Mouse (Mus musculus): ENCODE results near the gene 1810062G17Rik.

Gene 1810062G17Rik

DNA sequence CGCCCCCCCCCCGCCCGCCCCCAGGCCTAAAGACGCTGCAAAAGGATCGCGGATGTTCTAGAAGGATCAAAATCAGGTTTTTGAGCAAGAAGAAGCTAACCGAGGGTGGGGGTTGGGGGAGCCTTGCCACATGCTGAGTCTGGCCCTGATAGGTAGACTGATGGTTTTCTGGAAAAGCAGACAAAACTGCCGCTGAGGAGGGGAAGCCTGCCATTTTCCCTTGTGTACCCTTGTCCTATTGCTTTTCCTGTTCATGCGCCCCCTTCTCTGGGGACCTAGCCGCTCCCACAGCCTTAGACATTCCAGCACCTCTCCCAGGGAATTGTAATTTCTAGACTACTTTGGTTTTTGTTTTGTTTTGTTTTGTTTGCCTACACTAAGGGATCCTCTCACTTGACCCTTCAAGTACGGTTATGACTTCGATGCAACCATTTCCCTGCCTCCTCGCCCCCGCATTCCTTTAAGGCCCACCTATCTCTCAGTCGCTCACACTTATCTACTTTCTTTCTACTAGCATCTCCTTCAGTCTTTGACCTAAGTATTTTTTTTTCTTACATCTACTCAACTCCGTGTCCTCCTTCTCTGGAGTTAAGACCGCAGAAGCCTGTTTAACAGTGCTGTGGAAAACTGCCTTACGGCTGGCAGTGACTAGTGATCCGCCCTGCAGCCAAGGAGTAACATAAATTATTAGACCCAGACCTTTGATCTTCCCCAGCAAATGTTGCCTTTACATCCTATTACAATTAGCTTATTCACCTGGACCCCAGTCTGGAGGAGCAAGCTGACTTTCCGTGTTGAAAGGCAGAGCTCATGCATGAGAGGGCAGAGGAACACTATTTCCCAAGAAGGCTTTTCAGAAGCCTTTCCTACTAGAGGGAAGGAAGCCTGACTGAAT is 771 bp downstream of the 1810062G17Rik start:
- in situ Hi-C loops (cut with MboI, MseI): no loop called here

DNA sequence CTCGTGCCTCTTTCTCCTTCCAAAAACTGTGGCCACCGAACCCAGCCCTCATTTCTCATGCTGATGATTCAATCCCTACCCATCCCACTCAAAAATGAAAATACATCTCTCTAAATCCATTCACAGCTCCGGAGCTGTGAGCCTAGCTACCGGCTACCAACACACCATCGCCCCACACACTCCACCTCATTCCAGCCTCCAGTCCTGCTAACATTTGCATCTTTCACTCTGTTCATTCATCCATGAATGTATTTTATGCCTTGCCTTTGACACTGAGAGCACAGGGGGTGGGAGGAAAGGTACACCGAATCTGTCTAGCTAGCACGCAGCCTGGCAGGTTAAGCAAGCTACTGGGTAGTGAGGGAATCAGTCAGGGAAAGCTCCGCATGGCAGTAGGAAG is 3.0 kb downstream of the 1810062G17Rik start:
- in situ Hi-C loops (cut with MboI, MseI): no loop called here

- in situ Hi-C loops (cut with MboI, MseI): no loop called here
Observed at GRCm38 (mm10) chr3:36480486-36480885, 4.7 kb downstream of the 1810062G17Rik start.

- in situ Hi-C loops (cut with MboI, MseI): no loop called here
Observed at GRCm38 (mm10) chr3:36481776-36482193, 6.0 kb downstream of the 1810062G17Rik start.

DNA sequence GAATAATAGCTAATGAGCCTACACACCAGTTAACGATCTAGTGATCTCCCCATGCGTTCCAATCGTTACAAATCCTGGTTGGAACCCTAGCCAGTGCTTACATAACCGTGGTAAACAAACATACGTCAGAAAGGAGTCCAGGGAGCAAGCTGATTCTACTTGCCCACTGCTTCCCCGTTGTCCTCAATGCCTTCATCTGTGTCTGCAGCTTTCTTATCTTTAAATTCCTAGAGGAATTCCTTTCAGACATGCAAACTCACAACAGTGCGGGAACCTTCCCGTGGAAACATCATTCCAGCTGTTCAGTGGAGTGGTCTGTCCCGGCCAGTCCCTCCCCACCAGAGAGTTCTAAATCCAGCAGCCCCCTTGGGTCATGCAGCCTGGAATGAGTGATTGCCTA is 7.2 kb downstream of the 1810062G17Rik start:
- in situ Hi-C loops (cut with MboI, MseI): no loop called here

DNA sequence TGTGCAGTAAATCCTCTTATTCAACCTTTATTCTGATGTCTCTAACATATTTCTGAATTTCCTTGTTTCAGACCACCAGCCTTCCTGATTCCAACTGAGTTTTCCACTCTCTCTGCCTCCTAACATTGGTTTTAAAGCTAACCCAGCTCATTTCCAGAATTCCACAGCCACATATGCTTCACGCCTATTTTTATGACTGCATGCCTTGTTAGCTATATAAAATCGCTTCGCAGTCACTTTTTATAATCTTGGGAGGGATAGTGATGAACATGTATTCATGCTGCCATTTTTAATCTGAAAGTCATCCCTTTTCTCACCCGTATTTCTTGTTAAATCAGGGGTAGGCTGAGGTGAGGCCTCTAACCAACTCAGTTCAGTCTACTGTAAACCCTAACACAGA is 8.6 kb downstream of the 1810062G17Rik start:
- in situ Hi-C loops (cut with MboI, MseI): no loop called here

GRCm38 (mm10) chr3:36486176-36486575 is 10.4 kb downstream of the 1810062G17Rik start:
- in situ Hi-C loops (cut with MboI, MseI): no loop called here

- in situ Hi-C loops (cut with MboI, MseI): no loop called here
Observed at GRCm38 (mm10) chr3:36486881-36487280, 11.1 kb downstream of the 1810062G17Rik start.

GRCm38 (mm10) chr3:36488367-36488766 is 12.6 kb downstream of the 1810062G17Rik start:
- in situ Hi-C loops (cut with MboI, MseI): no loop called here

GRCm38 (mm10) chr3:36488899-36489589 is 13.3 kb downstream of the 1810062G17Rik start:
- in situ Hi-C loops (cut with MboI, MseI): no loop called here

DNA sequence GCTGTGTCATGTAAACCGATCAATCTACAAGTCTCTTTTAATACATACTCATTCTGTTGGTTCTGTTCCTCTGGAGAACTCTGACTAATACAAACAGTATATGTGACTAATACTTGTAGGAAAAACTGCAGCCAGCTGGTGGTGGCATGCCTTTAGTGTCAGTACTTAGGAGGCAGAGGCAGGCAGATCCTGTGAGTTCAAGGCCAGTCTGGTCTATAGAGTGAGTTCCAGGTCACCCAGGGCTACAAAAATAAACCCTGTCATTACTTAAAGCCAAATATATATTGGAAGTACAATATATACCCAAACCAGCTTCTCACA is 13.8 kb downstream of the 1810062G17Rik start:
- in situ Hi-C loops (cut with MboI, MseI): no loop called here

- in situ Hi-C loops (cut with MboI, MseI): no loop called here
Observed at GRCm38 (mm10) chr3:36491535-36491934, 15.8 kb downstream of the 1810062G17Rik start.

GRCm38 (mm10) chr3:36492716-36493391 is 17.1 kb downstream of the 1810062G17Rik start:
- in situ Hi-C loops (cut with MboI, MseI): no loop called here

- in situ Hi-C loops (cut with MboI, MseI): no loop called here
Observed at GRCm38 (mm10) chr3:36493641-36494283, 18.0 kb downstream of the 1810062G17Rik start.

GRCm38 (mm10) chr3:36494613-36495012 is 18.9 kb downstream of the 1810062G17Rik start:
- in situ Hi-C loops (cut with MboI, MseI): loop anchor here (5.0 kb wide), 1 partner anchor 282 kb away; no protein-coding TSS in a partner anchor

GRCm38 (mm10) chr3:36495436-36495835 is 19.7 kb downstream of the 1810062G17Rik start:
- in situ Hi-C loops (cut with MboI, MseI): loop anchor here (5.0 kb wide), 1 partner anchor 283 kb away; no protein-coding TSS in a partner anchor

GRCm38 (mm10) chr3:36496273-36496672 is 20.5 kb downstream of the 1810062G17Rik start:
- in situ Hi-C loops (cut with MboI, MseI): loop anchor here (5.0 kb wide), 1 partner anchor 284 kb away; no protein-coding TSS in a partner anchor

- in situ Hi-C loops (cut with MboI, MseI): loop anchor here (5.0 kb wide), 1 partner anchor 284 kb away; no protein-coding TSS in a partner anchor
Observed at GRCm38 (mm10) chr3:36496746-36497145, 21.0 kb downstream of the 1810062G17Rik start.

DNA sequence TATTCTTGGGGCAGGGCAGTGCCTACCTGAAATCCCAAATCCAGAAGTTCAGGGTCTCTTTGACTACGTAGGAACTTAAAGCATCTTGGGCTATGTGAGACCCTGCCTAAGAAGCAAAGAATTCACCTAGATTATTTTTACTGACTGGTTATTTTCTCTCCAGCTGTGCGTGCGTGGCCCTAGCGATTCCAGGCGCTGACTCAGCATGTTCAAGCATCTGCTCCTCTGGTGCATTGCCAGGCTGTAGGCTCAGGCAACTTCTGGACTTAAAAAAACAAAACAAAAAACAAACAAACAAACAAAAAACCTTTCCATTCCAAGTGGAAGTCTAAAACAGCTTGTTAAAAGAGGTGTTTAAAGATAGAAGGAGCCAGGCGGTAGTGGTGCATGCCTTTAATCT is 22.5 kb downstream of the 1810062G17Rik start:
- in situ Hi-C loops (cut with MboI, MseI): loop anchor here (5.0 kb wide), 1 partner anchor 286 kb away; no protein-coding TSS in a partner anchor

- in situ Hi-C loops (cut with MboI, MseI): loop anchor here (5.0 kb wide), 1 partner anchor 287 kb away; no protein-coding TSS in a partner anchor
Observed at GRCm38 (mm10) chr3:36499418-36499817, 23.7 kb downstream of the 1810062G17Rik start.

GRCm38 (mm10) chr3:36500976-36501375 is 25.2 kb downstream of the 1810062G17Rik start:
- in situ Hi-C loops (cut with MboI, MseI): no loop called here
